Mouse (Mus musculus): ENCODE results near the gene Gfm2. TPM values are rescaled to one million over a fixed set of nuclear protein-coding genes. Genes with fewer than 3 reads are reported as not detected.

The Gfm2 gene
- total RNA-seq, 2 experiments from 2014 or later = 36.4 to 43.5 TPM

GRCm38 (mm10) chr13:97230101-97230500 is 92.4 kb downstream of the Gfm2 start:
- DNase-seq = no peak

Other genes with a start within 250 kb of the Gfm2 start
- under 1 TPM; 0.76 to 0.93 TPM for gene Gcnt4, start 213.2 kb upstream of the Gfm2 start, total RNA-seq (2021)
- not detected for gene 1700029F12Rik, start 103.6 kb upstream of the Gfm2 start, total RNA-seq (2021)
- gene Fam169a, start 70.7 kb upstream of the Gfm2 start, total RNA-seq (2021) = 1 to 10 TPM; 4.9 to 5.4 TPM
- 10 to 100 TPM in 1 of 2 experiments, under 1 TPM in 1; 0.87 to 17.1 TPM for gene Gm6169, start 38.7 kb upstream of the Gfm2 start, total RNA-seq (2021)
- 10 to 100 TPM; 84.0 to 85.8 TPM for gene Nsa2, start within 50 bp of the Gfm2 start, total RNA-seq (2021)
- 10 to 100 TPM; 26.7 to 29.8 TPM for gene Hexb, start 60.4 kb downstream of the Gfm2 start, total RNA-seq (2021)
- 10 to 100 TPM; 19.6 to 20.3 TPM for gene Enc1, start 103.2 kb downstream of the Gfm2 start, total RNA-seq (2021)